Mouse (Mus musculus) hindbrain, embryonic 13.5 days (tissue): Measurements from ENCODE around the gene Sstr3. TPM values are rescaled to one million over a fixed set of nuclear protein-coding genes. Genes with fewer than 3 reads are reported as not detected.

ENCODE experiments used
- ATAC-seq: fragments of 200-750 bp; cut with Nextera tagmentation; 2 replicates; pipeline ENCODE4 v1.8.0; 2017; ENCODE audit warnings: moderate TSS enrichment; ENCODE audit not compliant: low FRiP score
- H3K27ac ChIP-seq: fragments of 300-500 bp; sonication (generic); 2 replicates; pipeline ENCODE4 v1.5.1; 2015; ENCODE audit warnings: inconsistent platforms, mild to moderate bottlenecking, moderate library complexity
- H3K27me3 ChIP-seq: fragments of 300-500 bp; sonication (generic); 2 replicates; pipeline ENCODE4 v1.6.1; 2015; ENCODE audit warnings: mild to moderate bottlenecking, inconsistent platforms
- H3K36me3 ChIP-seq: fragments of 300-500 bp; sonication (generic); 2 replicates; pipeline ENCODE4 v1.6.1; 2015; ENCODE audit warnings: mild to moderate bottlenecking, inconsistent platforms
- H3K4me1 ChIP-seq: fragments of 300-500 bp; sonication (generic); replicated peaks from 2 replicates; pipeline ENCODE4 v1.6.1; 2015; ENCODE audit warnings: inconsistent platforms
- H3K4me2 ChIP-seq: fragments of 300-500 bp; sonication (generic); 2 replicates; pipeline ENCODE4 v1.6.1; 2015; ENCODE audit warnings: inconsistent platforms, mild to moderate bottlenecking, moderate library complexity
- H3K4me3 ChIP-seq: fragments of 300-500 bp; sonication (generic); 2 replicates; pipeline ENCODE4 v1.5.1; 2015; ENCODE audit warnings: mild to moderate bottlenecking, inconsistent platforms
- H3K9ac ChIP-seq: fragments of 300-500 bp; sonication (generic); 2 replicates; pipeline ENCODE4 v1.6.1; 2015; ENCODE audit warnings: mild to moderate bottlenecking, inconsistent platforms
- H3K9me3 ChIP-seq: fragments of 300-500 bp; sonication (generic); 2 replicates; pipeline ENCODE4 v1.6.1; 2016; ENCODE audit warnings: inconsistent platforms
- WGBS: fragments of 180-500 bp; shearing (Covaris S2); methylation state at CpG from one replicate; pipeline ENCODE4 v1.1.7; 2015; 5-methylcytosine and 5-hydroxymethylcytosine counted together
- polyA plus RNA-seq: library from polyadenylated mRNA; unstranded; fragments of >200 nt; fragmentation: Nextera tagmentation; extraction: Ambion mirVana; gene quantifications from 2 replicates; pipeline ENCODE4 v1.2.1, GENCODE M21; 2015

The Sstr3 gene
- polyA plus RNA-seq, 1 experiment from 2014 or later, result 0.42 TPM

GRCm38 (mm10) chr15:78535723-78536421 is 8.6 kb downstream of the Sstr3 start:
- no peaks in the 10 kb centered on the region for H3K36me3 ChIP-seq
- no peak for ATAC-seq
- no peak overlapping the region for H3K27ac ChIP-seq
- no peak overlapping the region for H3K4me2 ChIP-seq
- 44% methylated on average over 10 of the region's 10 CpGs for WGBS
- H3K27me3 ChIP-seq, result peaks cover 12% of the 10 kb centered on the region
- H3K4me1 ChIP-seq, result peaks cover 20% of the 10 kb centered on the region
- no peaks in the 10 kb centered on the region for H3K9me3 ChIP-seq
- H3K9ac ChIP-seq, result peak overlapping the region; percentile 19; the same call in 1 of the 2 replicates
- H3K4me3 ChIP-seq, result no peak overlapping the region

- H3K4me1 ChIP-seq, result peaks cover 40% of the 10 kb centered on the region
- H3K4me3 ChIP-seq, result no peak overlapping the region
- H3K36me3 ChIP-seq, result no peaks in the 10 kb centered on the region
- peaks cover 10% of the 10 kb centered on the region for H3K27me3 ChIP-seq
- ATAC-seq, result no peak
- WGBS, result 78% methylated on average over 10 of the region's 10 CpGs
- H3K4me2 ChIP-seq, result no peak overlapping the region
- H3K9ac ChIP-seq, result peak overlapping the region; percentile 49
- H3K9me3 ChIP-seq, result no peaks in the 10 kb centered on the region
- no peak overlapping the region for H3K27ac ChIP-seq
Observed at GRCm38 (mm10) chr15:78533346-78533835, 11.1 kb downstream of the Sstr3 start.

GRCm38 (mm10) chr15:78532566-78533345 is 11.7 kb downstream of the Sstr3 start:
- Histone ChIP-seq H3K4me1 (peaks cover 40% of the 10 kb centered on the region), H3K9me3 (no peaks in the 10 kb centered on the region), H3K9ac (peak overlapping the region; percentile 43), H3K36me3 (no peaks in the 10 kb centered on the region), H3K4me3 (no peak overlapping the region), H3K4me2 (no peak overlapping the region), H3K27me3 (peaks cover 7% of the 10 kb centered on the region), H3K27ac (no peak overlapping the region)
- ATAC-seq, result no peak; the same call in 1 of the 2 replicates
- 74% methylated on average over 10 of the region's 10 CpGs for WGBS

- Histone ChIP-seq H3K4me2 (peak overlapping the region; percentile 54), H3K4me1 (peaks cover 40% of the 10 kb centered on the region), H3K36me3 (no peaks in the 10 kb centered on the region), H3K27ac (peak overlapping the region; percentile 85), H3K4me3 (peak overlapping the region; percentile 30), H3K9ac (peak overlapping the region; percentile 68), H3K9me3 (no peaks in the 10 kb centered on the region), H3K27me3 (peaks cover 7% of the 10 kb centered on the region)
- peak; percentile 88 for ATAC-seq
- WGBS, result under 1% methylated on average over 25 of the region's 25 CpGs
Observed at GRCm38 (mm10) chr15:78531901-78532469, 12.5 kb downstream of the Sstr3 start.

- ATAC-seq, result 0 out of 2 replicates have a peak, but pooled peaks have one; percentile 0
- Histone ChIP-seq H3K4me1 (peaks cover 40% of the 10 kb centered on the region), H3K27me3 (peaks cover 7% of the 10 kb centered on the region), H3K9ac (peak overlapping the region; percentile 68; the same call in 1 of the 2 replicates), H3K4me3 (no peak overlapping the region; the same call in 1 of the 2 replicates), H3K36me3 (no peaks in the 10 kb centered on the region), H3K27ac (peak overlapping the region; percentile 85), H3K4me2 (peak overlapping the region; percentile 54), H3K9me3 (no peaks in the 10 kb centered on the region)
- WGBS, result 72% methylated on average over 4 of the region's 4 CpGs
Observed at GRCm38 (mm10) chr15:78531451-78531720, 13.1 kb downstream of the Sstr3 start.

GRCm38 (mm10) chr15:78530671-78531450 is 13.6 kb downstream of the Sstr3 start, which contains the start of gene C1qtnf6:
TSS of gene C1qtnf6 (minus strand) at chr15:78531416.
- peak within 1 kb of the TSS; percentile 85 for H3K27ac ChIP-seq
- WGBS, result 72% methylated on average over 17 of the region's 17 CpGs

GRCm38 (mm10) chr15:78530141-78530540 is 14.3 kb downstream of the Sstr3 start:
- Histone ChIP-seq H3K27ac (no peak overlapping the region), H3K36me3 (no peaks in the 10 kb centered on the region), H3K4me2 (no peak overlapping the region), H3K9me3 (no peaks in the 10 kb centered on the region), H3K9ac (peak overlapping the region; percentile 65), H3K27me3 (peaks cover 7% of the 10 kb centered on the region), H3K4me3 (no peak overlapping the region), H3K4me1 (peaks cover 30% of the 10 kb centered on the region)
- WGBS, result 82% methylated on average over 3 of the region's 3 CpGs
- no peak for ATAC-seq

More at GRCm38 (mm10) chr15:78530671-78531450, 13.6 kb downstream of the Sstr3 start, which contains the start of gene C1qtnf6:
- peak within 1 kb of the TSS; percentile 68 for H3K9ac ChIP-seq
- no peaks in the 10 kb centered on the region for H3K36me3 ChIP-seq
- ATAC-seq, result no peak
- peak within 1 kb of the TSS; percentile 54 for H3K4me2 ChIP-seq
- H3K9me3 ChIP-seq, result no peaks in the 10 kb centered on the region
- H3K4me1 ChIP-seq, result peaks cover 36% of the 10 kb centered on the region
- peaks cover 7% of the 10 kb centered on the region for H3K27me3 ChIP-seq
- peak within 1 kb of the TSS; percentile 30 for H3K4me3 ChIP-seq

GRCm38 (mm10) chr15:78529428-78529990 is 15.0 kb downstream of the Sstr3 start:
- peak overlapping the region; percentile 28 for H3K4me3 ChIP-seq
- no peaks in the 10 kb centered on the region for H3K36me3 ChIP-seq
- no peaks in the 10 kb centered on the region for H3K9me3 ChIP-seq
- ATAC-seq, result 0 out of 2 replicates have a peak, but pooled peaks have one; percentile 15
- peaks cover 7% of the 10 kb centered on the region for H3K27me3 ChIP-seq
- H3K4me1 ChIP-seq, result peaks cover 30% of the 10 kb centered on the region
- WGBS, result 4% methylated on average over 14 of the region's 15 CpGs
- H3K9ac ChIP-seq, result peak overlapping the region; percentile 65
- peak overlapping the region; percentile 51 for H3K4me2 ChIP-seq
- H3K27ac ChIP-seq, result 0 out of 2 replicates have a peak overlapping the region, but pooled peaks have one; percentile 42

GRCm38 (mm10) chr15:78528726-78529411 is 15.6 kb downstream of the Sstr3 start:
- Histone ChIP-seq H3K4me3 (peak overlapping the region; percentile 28), H3K4me2 (peak overlapping the region; percentile 51), H3K36me3 (no peaks in the 10 kb centered on the region), H3K27me3 (peaks cover 7% of the 10 kb centered on the region), H3K9me3 (no peaks in the 10 kb centered on the region), H3K4me1 (peaks cover 30% of the 10 kb centered on the region), H3K27ac (peak overlapping the region; percentile 42; the same call in 1 of the 2 replicates), H3K9ac (peak overlapping the region; percentile 65)
- 56% methylated on average over 11 of the region's 11 CpGs for WGBS
- ATAC-seq, result no peak

- H3K4me3 ChIP-seq, result no peak overlapping the region
- no peak for ATAC-seq
- H3K9me3 ChIP-seq, result no peaks in the 10 kb centered on the region
- peaks cover 7% of the 10 kb centered on the region; the same call in 1 of the 2 replicates for H3K27me3 ChIP-seq
- no peak overlapping the region for H3K27ac ChIP-seq
- H3K4me2 ChIP-seq, result no peak overlapping the region
- H3K36me3 ChIP-seq, result no peaks in the 10 kb centered on the region
- WGBS, result 83% methylated on average over 7 of the region's 7 CpGs
- no peak overlapping the region for H3K9ac ChIP-seq
- peaks cover 30% of the 10 kb centered on the region for H3K4me1 ChIP-seq
Observed at GRCm38 (mm10) chr15:78527973-78528372, 16.5 kb downstream of the Sstr3 start.

- no peak overlapping the region for H3K9ac ChIP-seq
- H3K9me3 ChIP-seq, result no peaks in the 10 kb centered on the region
- no peak for ATAC-seq
- peaks cover 11% of the 10 kb centered on the region for H3K4me1 ChIP-seq
- no peaks in the 10 kb centered on the region for H3K36me3 ChIP-seq
- no peaks in the 10 kb centered on the region for H3K27me3 ChIP-seq
- 80% methylated on average over 5 of the region's 5 CpGs for WGBS
- H3K4me3 ChIP-seq, result no peak overlapping the region
- no peak overlapping the region for H3K4me2 ChIP-seq
- H3K27ac ChIP-seq, result no peak overlapping the region
Observed at GRCm38 (mm10) chr15:78524163-78524562, 20.3 kb downstream of the Sstr3 start.
